Mouse (Mus musculus) kidney, embryonic 14.5 days (tissue): Measurements from ENCODE around the gene Sbf2. TPM values are rescaled to one million over a fixed set of nuclear protein-coding genes. Genes with fewer than 3 reads are reported as not detected.
"Not testable (repeated sequence)": the region's sequence is repeated elsewhere in the genome, so short reads cannot be mapped to it uniquely, and the experiment has no call there.

ENCODE experiments used
- ATAC-seq: fragments of 200-750 bp; cut with Nextera tagmentation; 2 replicates; pipeline ENCODE4 v1.8.0; 2017; ENCODE audit warnings: moderate number of reproducible peaks, mild to moderate bottlenecking, moderate TSS enrichment, moderate library complexity; ENCODE audit not compliant: low FRiP score, low TSS enrichment
- H3K27ac ChIP-seq: fragments of 300-500 bp; sonication (generic); 2 replicates; pipeline ENCODE4 v1.5.1; 2014; ENCODE audit warnings: low read depth, mild to moderate bottlenecking, low read length, moderate library complexity, mixed read lengths
- H3K27me3 ChIP-seq: fragments of 300-500 bp; sonication (generic); 2 replicates; pipeline ENCODE4 v1.6.1; 2014; ENCODE audit warnings: mild to moderate bottlenecking, low read length; ENCODE audit not compliant: control insufficient read depth, insufficient read depth
- H3K36me3 ChIP-seq: fragments of 300-500 bp; sonication (generic); 2 replicates; pipeline ENCODE4 v1.6.1; 2014; ENCODE audit warnings: low read length, mixed read lengths; ENCODE audit not compliant: control insufficient read depth, insufficient read depth
- H3K4me1 ChIP-seq: fragments of 300-500 bp; sonication (generic); 2 replicates; pipeline ENCODE4 v1.6.1; 2014; ENCODE audit warnings: low read length, mixed read lengths; ENCODE audit not compliant: control insufficient read depth, insufficient read depth
- H3K4me2 ChIP-seq: fragments of 300-500 bp; sonication (generic); replicated peaks from 2 replicates; pipeline ENCODE4 v1.6.1; 2014; ENCODE audit warnings: low read depth, mild to moderate bottlenecking, low read length
- H3K4me3 ChIP-seq: fragments of 300-500 bp; sonication (generic); 2 replicates; pipeline ENCODE4 v1.5.1; 2014; ENCODE audit warnings: mild to moderate bottlenecking, low read length
- H3K9ac ChIP-seq: fragments of 300-500 bp; sonication (generic); 2 replicates; pipeline ENCODE4 v1.6.1; 2014; ENCODE audit warnings: low read depth, mild to moderate bottlenecking, low read length, moderate library complexity
- H3K9me3 ChIP-seq: fragments of 300-500 bp; sonication (generic); 2 replicates; pipeline ENCODE4 v1.6.1; 2016; ENCODE audit warnings: low read length; ENCODE audit not compliant: control insufficient read depth
- WGBS: fragments of 180-500 bp; shearing (Covaris S2); extraction: QIAGEN DNeasy Blood & Tissue Kit; methylation state at CpG from one replicate; pipeline ENCODE4 v1.1.7; 2014; 5-methylcytosine and 5-hydroxymethylcytosine counted together
- polyA plus RNA-seq: library from polyadenylated mRNA; unstranded; fragments of >200 nt; fragmentation: Nextera tagmentation; extraction: Ambion mirVana; gene quantifications from 2 replicates; pipeline ENCODE4 v1.2.1, GENCODE M21; 2014

Gene Sbf2
- polyA plus RNA-seq, 1 experiment from 2014 or later = 44.6 TPM

DNA sequence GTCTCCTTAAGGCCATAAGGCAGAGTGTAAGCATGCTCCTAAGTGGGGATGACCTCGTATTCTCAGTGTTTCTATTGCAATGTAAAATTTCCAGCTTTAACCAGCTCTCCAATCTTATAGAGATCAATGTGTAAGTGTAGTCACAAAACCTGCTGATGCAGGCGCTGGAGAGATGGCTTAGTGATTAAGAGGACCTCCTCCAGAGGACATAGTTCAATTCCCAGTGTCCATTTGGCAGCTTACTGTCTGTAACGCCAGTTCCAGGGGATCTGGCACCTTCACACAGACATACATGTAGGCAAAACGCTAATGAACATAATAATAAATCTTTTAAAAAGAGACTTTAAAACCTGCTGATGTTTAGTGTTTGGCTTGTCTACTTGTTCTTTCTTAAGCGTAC lies 200.4 kb downstream of the Sbf2 start:
- no peak overlapping the region for H3K9ac ChIP-seq
- no peak overlapping the region for H3K27ac ChIP-seq
- ATAC-seq = no peak
- no peaks in the 10 kb centered on the region for H3K9me3 ChIP-seq
- H3K27me3 ChIP-seq = no peaks in the 10 kb centered on the region
- no peak overlapping the region for H3K4me2 ChIP-seq
- H3K4me3 ChIP-seq = no peak overlapping the region
- no peaks in the 10 kb centered on the region for H3K4me1 ChIP-seq
- peaks cover 6% of the 10 kb centered on the region; the same call in 1 of the 2 replicates for H3K36me3 ChIP-seq
- 82% methylated on average over 5 of the region's 5 CpGs for WGBS

DNA sequence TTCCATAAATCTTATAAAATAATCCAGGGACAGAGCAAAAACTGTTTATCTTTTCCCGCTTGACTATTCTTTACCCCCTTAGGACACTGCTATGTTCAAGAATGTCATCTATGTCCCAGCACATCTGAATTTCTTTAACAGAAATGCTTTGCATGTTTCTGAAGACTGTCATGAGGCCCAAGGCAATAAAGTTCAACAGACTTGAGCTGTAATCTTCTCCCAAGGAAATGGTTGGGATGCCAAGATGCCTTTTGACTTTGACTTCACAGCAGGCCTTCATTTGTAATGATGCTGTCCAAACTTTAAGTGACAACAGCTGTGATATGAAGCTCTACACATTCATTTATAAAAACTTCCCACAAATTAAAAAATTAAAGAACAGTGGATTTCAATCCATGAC lies 212.6 kb downstream of the Sbf2 start:
- ATAC-seq = no peak
- H3K27ac ChIP-seq = no peak overlapping the region
- no peak overlapping the region for H3K4me2 ChIP-seq
- peaks cover 6% of the 10 kb centered on the region; the same call in 1 of the 2 replicates for H3K36me3 ChIP-seq
- H3K27me3 ChIP-seq = no peaks in the 10 kb centered on the region
- no peaks in the 10 kb centered on the region for H3K9me3 ChIP-seq
- H3K9ac ChIP-seq = no peak overlapping the region
- no peak overlapping the region for H3K4me3 ChIP-seq
- H3K4me1 ChIP-seq = no peaks in the 10 kb centered on the region
- WGBS = 88% methylated on average over 1 of the region's 1 CpGs

- Histone ChIP-seq H3K4me2 (no peak overlapping the region), H3K9me3 (no peaks in the 10 kb centered on the region), H3K27ac (no peak overlapping the region), H3K4me1 (no peaks in the 10 kb centered on the region), H3K4me3 (no peak overlapping the region), H3K27me3 (no peaks in the 10 kb centered on the region), H3K9ac (no peak overlapping the region), H3K36me3 (no peaks in the 10 kb centered on the region)
- ATAC-seq = no peak
- WGBS = 86% methylated on average over 6 of the region's 6 CpGs
Observed at GRCm38 (mm10) chr7:110392576-110392975, 222.1 kb downstream of the Sbf2 start.

GRCm38 (mm10) chr7:110391632-110392031 lies 223.1 kb downstream of the Sbf2 start:
- Histone ChIP-seq H3K27me3 (no peaks in the 10 kb centered on the region), H3K9me3 (no peaks in the 10 kb centered on the region), H3K4me1 (no peaks in the 10 kb centered on the region), H3K9ac (no peak overlapping the region), H3K4me3 (no peak overlapping the region), H3K27ac (no peak overlapping the region), H3K36me3 (no peaks in the 10 kb centered on the region), H3K4me2 (no peak overlapping the region)
- WGBS = 83% methylated on average over 2 of the region's 2 CpGs
- ATAC-seq = no peak

DNA sequence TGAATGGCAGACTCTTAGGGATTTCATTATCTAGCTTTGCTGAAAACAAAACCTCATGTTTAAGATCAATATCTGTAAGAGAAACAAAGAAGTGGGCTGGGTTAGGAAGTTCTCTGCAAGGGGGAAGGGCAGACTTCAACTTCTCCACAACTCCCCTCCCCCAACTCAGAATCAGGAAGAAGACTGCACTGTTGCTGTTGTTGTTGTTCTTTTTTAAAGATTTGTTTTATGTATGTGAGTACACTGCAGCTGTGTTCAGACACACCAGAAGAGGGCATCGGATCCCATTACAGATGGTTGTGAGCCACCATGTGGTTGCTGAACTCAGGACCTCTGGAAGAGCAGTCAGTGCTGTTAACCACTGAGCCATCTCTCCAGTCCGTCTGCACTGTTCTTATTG lies 225.8 kb downstream of the Sbf2 start:
- not testable (repeated sequence) for H3K27ac ChIP-seq

DNA sequence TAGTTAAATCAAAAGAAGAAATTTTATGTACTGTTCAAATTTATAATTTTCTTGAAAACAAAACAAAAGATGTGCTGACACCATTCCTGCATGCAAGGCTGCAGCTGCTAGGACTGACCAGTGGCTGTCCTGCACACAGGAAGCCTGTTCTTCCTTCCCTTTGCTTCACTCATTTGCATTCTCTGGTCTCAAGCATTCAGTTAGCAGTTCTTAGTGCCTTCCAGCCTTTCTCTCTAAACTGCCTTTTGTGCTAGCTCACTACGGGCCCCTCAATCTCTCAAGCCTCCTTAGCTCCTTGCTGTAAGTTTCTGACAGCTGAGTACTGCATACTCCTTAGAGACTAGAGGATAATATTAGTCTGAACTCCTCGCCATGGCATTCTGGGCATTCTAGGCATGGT lies 227.2 kb downstream of the Sbf2 start:
- H3K27me3 ChIP-seq = no peaks in the 10 kb centered on the region
- no peak overlapping the region for H3K27ac ChIP-seq
- no peaks in the 10 kb centered on the region for H3K4me1 ChIP-seq
- WGBS = 78% methylated on average over 2 of the region's 2 CpGs
- no peak overlapping the region for H3K4me2 ChIP-seq
- H3K9me3 ChIP-seq = no peaks in the 10 kb centered on the region
- no peaks in the 10 kb centered on the region for H3K36me3 ChIP-seq
- ATAC-seq = no peak
- no peak overlapping the region for H3K4me3 ChIP-seq
- no peak overlapping the region for H3K9ac ChIP-seq

More for the DNA sequence above, 225.8 kb downstream of the Sbf2 start:
- ATAC-seq, H3K4me2 ChIP-seq, H3K4me3 ChIP-seq, H3K36me3 ChIP-seq, H3K9me3 ChIP-seq, H3K4me1 ChIP-seq, H3K9ac ChIP-seq, H3K27me3 ChIP-seq: not testable (repeated sequence)
- 81% methylated on average over 2 of the region's 2 CpGs for WGBS

DNA sequence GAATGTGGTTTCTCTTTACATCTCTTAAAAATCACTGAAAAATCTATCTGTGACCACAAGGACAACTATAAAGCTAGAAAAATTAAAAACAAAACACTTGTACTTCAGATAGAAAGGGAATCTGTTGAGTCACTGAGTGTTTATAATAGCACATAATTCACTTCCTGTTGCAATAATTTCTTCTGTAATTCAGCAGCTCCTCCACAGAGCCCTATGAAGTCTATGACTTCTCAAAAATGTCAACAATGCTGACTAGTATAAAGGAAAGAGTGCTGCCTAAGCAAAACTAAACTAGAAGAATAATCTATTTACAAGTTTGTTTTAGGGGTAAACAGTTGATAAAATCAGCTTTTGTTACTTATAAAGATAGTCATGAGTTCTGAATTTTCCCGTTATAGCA lies 229.2 kb downstream of the Sbf2 start:
- H3K4me3 ChIP-seq = no peak overlapping the region
- H3K9ac ChIP-seq = no peak overlapping the region
- H3K27me3 ChIP-seq = no peaks in the 10 kb centered on the region
- H3K9me3 ChIP-seq = no peaks in the 10 kb centered on the region
- no peak overlapping the region for H3K27ac ChIP-seq
- 85% methylated on average over 1 of the region's 1 CpGs for WGBS
- H3K36me3 ChIP-seq = no peaks in the 10 kb centered on the region
- no peaks in the 10 kb centered on the region for H3K4me1 ChIP-seq
- H3K4me2 ChIP-seq = no peak overlapping the region
- no peak for ATAC-seq

DNA sequence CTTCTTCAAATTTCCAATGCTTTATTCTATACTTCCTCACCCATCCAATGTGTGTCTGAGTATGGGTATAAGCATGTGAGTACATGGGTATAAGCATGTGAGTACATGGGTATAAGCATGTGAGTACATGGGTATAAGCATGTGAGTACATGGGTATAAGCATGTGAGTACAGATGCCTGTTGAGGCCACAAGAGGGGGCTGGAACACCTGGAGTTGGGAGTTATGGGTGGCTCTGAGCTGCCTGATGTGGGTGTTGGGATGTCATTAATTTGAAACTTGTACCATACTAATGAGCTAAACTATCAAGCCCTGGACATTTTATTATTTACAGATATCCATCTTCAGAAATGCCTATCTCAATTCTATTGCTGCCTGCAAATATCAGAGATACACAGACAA lies 230.4 kb downstream of the Sbf2 start:
- ATAC-seq = no peak
- H3K27ac ChIP-seq = no peak overlapping the region
- H3K4me1 ChIP-seq = no peaks in the 10 kb centered on the region
- no peaks in the 10 kb centered on the region for H3K27me3 ChIP-seq
- no peaks in the 10 kb centered on the region for H3K36me3 ChIP-seq
- no peak overlapping the region for H3K4me2 ChIP-seq
- no peak overlapping the region for H3K4me3 ChIP-seq
- no peaks in the 10 kb centered on the region for H3K9me3 ChIP-seq
- no peak overlapping the region for H3K9ac ChIP-seq

GRCm38 (mm10) chr7:110381625-110382024 lies 233.1 kb downstream of the Sbf2 start:
- Histone ChIP-seq H3K27ac (no peak overlapping the region), H3K4me3 (no peak overlapping the region), H3K9me3 (no peaks in the 10 kb centered on the region), H3K36me3 (no peaks in the 10 kb centered on the region), H3K27me3 (no peaks in the 10 kb centered on the region), H3K9ac (no peak overlapping the region), H3K4me1 (no peaks in the 10 kb centered on the region), H3K4me2 (no peak overlapping the region)
- ATAC-seq = no peak
- WGBS = 88% methylated on average over 3 of the region's 3 CpGs
